Mouse (Mus musculus) hindbrain, embryonic 12.5 days (tissue): ENCODE measurements around the gene Nktr. TPM values are rescaled to one million over a fixed set of nuclear protein-coding genes. Genes with fewer than 3 reads are reported as not detected.

Experiments
- ATAC-seq: fragments of 200-750 bp; cut with Nextera tagmentation; 2 replicates; pipeline ENCODE4 v1.8.0; 2017; ENCODE audit warnings: moderate TSS enrichment; ENCODE audit not compliant: low FRiP score
- H3K27ac ChIP-seq: fragments of 300-500 bp; sonication (generic); 2 replicates; pipeline ENCODE4 v1.5.1; 2016; ENCODE audit warnings: mild to moderate bottlenecking
- H3K27me3 ChIP-seq: fragments of 300-500 bp; sonication (generic); 2 replicates; pipeline ENCODE4 v1.6.1; 2016; ENCODE audit warnings: mild to moderate bottlenecking
- H3K36me3 ChIP-seq: fragments of 300-500 bp; sonication (generic); 2 replicates; pipeline ENCODE4 v1.6.1; 2016; ENCODE audit warnings: mild to moderate bottlenecking
- H3K4me1 ChIP-seq: fragments of 300-500 bp; sonication (generic); 2 replicates; pipeline ENCODE4 v1.6.1; 2016
- H3K4me2 ChIP-seq: fragments of 300-500 bp; sonication (generic); replicated peaks from 2 replicates; pipeline ENCODE4 v1.6.1; 2016; ENCODE audit warnings: mild to moderate bottlenecking
- H3K4me3 ChIP-seq: fragments of 300-500 bp; sonication (generic); 2 replicates; pipeline ENCODE4 v1.5.1; 2016; ENCODE audit warnings: mild to moderate bottlenecking
- H3K9ac ChIP-seq: fragments of 300-500 bp; sonication (generic); 2 replicates; pipeline ENCODE4 v1.6.1; 2016; ENCODE audit warnings: mild to moderate bottlenecking, moderate library complexity
- H3K9me3 ChIP-seq: fragments of 300-500 bp; sonication (generic); replicated peaks from 2 replicates; pipeline ENCODE4 v1.6.1; 2016; ENCODE audit warnings: mild to moderate bottlenecking
- WGBS: fragments of 180-500 bp; shearing (Covaris S2); methylation state at CpG from one replicate; pipeline ENCODE4 v1.1.7; 2016; 5-methylcytosine and 5-hydroxymethylcytosine counted together
- polyA plus RNA-seq: library from polyadenylated mRNA; unstranded; fragments of >200 nt; fragmentation: Nextera tagmentation; extraction: Ambion mirVana; gene quantifications from 2 replicates; pipeline ENCODE4 v1.2.1, GENCODE M21; 2016

Gene Nktr
- polyA plus RNA-seq, 1 experiment from 2014 or later: 77.5 TPM

GRCm38 (mm10) chr9:121708506-121709486, 10.2 kb upstream of the Nktr start:
- 0 out of 2 replicates have a peak, but pooled peaks cover 3% of the 10 kb centered on the region for H3K27me3 ChIP-seq
- 69% methylated on average over 7 of the region's 7 CpGs for WGBS
- ATAC-seq: no peak
- H3K36me3 ChIP-seq: peaks cover 12% of the 10 kb centered on the region
- no peaks in the 10 kb centered on the region for H3K9me3 ChIP-seq
- H3K4me3 ChIP-seq: no peak overlapping the region
- H3K27ac ChIP-seq: no peak overlapping the region
- H3K9ac ChIP-seq: peak overlapping the region; percentile 35; the same call in 1 of the 2 replicates
- H3K4me2 ChIP-seq: no peak overlapping the region
- peaks cover 39% of the 10 kb centered on the region for H3K4me1 ChIP-seq

- Histone ChIP-seq H3K9me3 (no peaks in the 10 kb centered on the region), H3K27ac (peak within 1 kb of the TSS; percentile 94), H3K36me3 (peaks cover 12% of the 10 kb centered on the region), H3K4me2 (peak within 1 kb of the TSS; percentile 78), H3K4me3 (peak within 1 kb of the TSS; percentile 88), H3K9ac (peak within 1 kb of the TSS; percentile 80), H3K4me1 (peaks cover 32% of the 10 kb centered on the region), H3K27me3 (0 out of 2 replicates have a peak, but pooled peaks cover 3% of the 10 kb centered on the region)
- 5% methylated on average over 37 of the region's 37 CpGs for WGBS
- peak; percentile 99 for ATAC-seq
Observed at GRCm38 (mm10) chr9:121709898-121710583, 8.9 kb upstream of the Nktr start, which contains the start of gene Ss18l2. TSS of gene Ss18l2 (plus strand) at chr9:121710329.

- no peaks in the 10 kb centered on the region for H3K9me3 ChIP-seq
- H3K27me3 ChIP-seq: 0 out of 2 replicates have a peak, but pooled peaks cover 3% of the 10 kb centered on the region
- WGBS: 0% methylated on average over 18 of the region's 18 CpGs
- peaks cover 27% of the 10 kb centered on the region for H3K4me1 ChIP-seq
- ATAC-seq: peak; percentile 59
- H3K36me3 ChIP-seq: peaks cover 12% of the 10 kb centered on the region
- peak overlapping the region; percentile 88 for H3K4me3 ChIP-seq
- H3K27ac ChIP-seq: peak overlapping the region; percentile 94
- peak overlapping the region; percentile 80 for H3K9ac ChIP-seq
- peak overlapping the region; percentile 78 for H3K4me2 ChIP-seq
Observed at GRCm38 (mm10) chr9:121710584-121710975, 8.4 kb upstream of the Nktr start.

GRCm38 (mm10) chr9:121717048-121717447, 1.9 kb upstream of the Nktr start:
- peaks cover 12% of the 10 kb centered on the region for H3K36me3 ChIP-seq
- H3K4me2 ChIP-seq: no peak overlapping the region
- no peak overlapping the region for H3K4me3 ChIP-seq
- 82% methylated on average over 2 of the region's 2 CpGs for WGBS
- peaks cover 13% of the 10 kb centered on the region for H3K4me1 ChIP-seq
- no peak for ATAC-seq
- H3K9ac ChIP-seq: no peak overlapping the region
- H3K27ac ChIP-seq: no peak overlapping the region
- no peaks in the 10 kb centered on the region for H3K27me3 ChIP-seq
- no peaks in the 10 kb centered on the region for H3K9me3 ChIP-seq

- Histone ChIP-seq H3K4me1 (peaks cover 8% of the 10 kb centered on the region), H3K9ac (peak overlapping the region; percentile 63), H3K27ac (peak overlapping the region; percentile 98), H3K27me3 (no peaks in the 10 kb centered on the region), H3K4me2 (peak overlapping the region; percentile 58), H3K9me3 (no peaks in the 10 kb centered on the region), H3K36me3 (peaks cover 7% of the 10 kb centered on the region), H3K4me3 (peak overlapping the region; percentile 96)
- 66% methylated on average over 15 of the region's 15 CpGs for whole genome bisulfite sequencing
- peak; percentile 29; the same call in 1 of the 2 replicates for ATAC-seq
Observed at GRCm38 (mm10) chr9:121718070-121718705, 781 bp upstream of the Nktr start.

- H3K36me3 ChIP-seq: no peaks in the 10 kb centered on the region
- peak overlapping the region; percentile 93 for H3K4me2 ChIP-seq
- H3K27ac ChIP-seq: peak overlapping the region; percentile 98
- peak overlapping the region; percentile 96 for H3K4me3 ChIP-seq
- H3K9ac ChIP-seq: peak overlapping the region; percentile 98
- H3K4me1 ChIP-seq: peaks cover 8% of the 10 kb centered on the region
- no peaks in the 10 kb centered on the region for H3K9me3 ChIP-seq
- peak; percentile 73 for ATAC-seq
- no peaks in the 10 kb centered on the region for H3K27me3 ChIP-seq
- WGBS: under 1% methylated on average over 63 of the region's 87 CpGs
Observed at GRCm38 (mm10) chr9:121719347-121720331, 670 bp downstream of the Nktr start.

- H3K27ac ChIP-seq: no peak overlapping the region
- H3K36me3 ChIP-seq: peaks cover 52% of the 10 kb centered on the region
- H3K27me3 ChIP-seq: no peaks in the 10 kb centered on the region
- H3K9ac ChIP-seq: no peak overlapping the region
- H3K4me2 ChIP-seq: no peak overlapping the region
- no peak overlapping the region for H3K4me3 ChIP-seq
- H3K9me3 ChIP-seq: no peaks in the 10 kb centered on the region
- 91% methylated on average over 6 of the region's 6 CpGs for WGBS
- ATAC-seq: no peak
- H3K4me1 ChIP-seq: no peaks in the 10 kb centered on the region
Observed at GRCm38 (mm10) chr9:121740490-121740889, 21.5 kb downstream of the Nktr start.

GRCm38 (mm10) chr9:121741168-121741567, 22.2 kb downstream of the Nktr start:
- no peak for ATAC-seq
- Histone ChIP-seq H3K36me3 (peaks cover 56% of the 10 kb centered on the region), H3K27me3 (no peaks in the 10 kb centered on the region), H3K4me2 (no peak overlapping the region), H3K27ac (no peak overlapping the region), H3K9ac (no peak overlapping the region), H3K4me1 (no peaks in the 10 kb centered on the region), H3K9me3 (no peaks in the 10 kb centered on the region), H3K4me3 (no peak overlapping the region)
- WGBS: 94% methylated on average over 3 of the region's 3 CpGs

- ATAC-seq: no peak
- Histone ChIP-seq H3K4me2 (no peak overlapping the region), H3K27ac (no peak overlapping the region), H3K4me3 (no peak overlapping the region), H3K4me1 (no peaks in the 10 kb centered on the region), H3K9me3 (no peaks in the 10 kb centered on the region), H3K27me3 (no peaks in the 10 kb centered on the region), H3K36me3 (peaks cover 85% of the 10 kb centered on the region), H3K9ac (no peak overlapping the region)
- 91% methylated on average over 8 of the region's 8 CpGs for WGBS
Observed at GRCm38 (mm10) chr9:121744051-121744450, 25.1 kb downstream of the Nktr start.

- Histone ChIP-seq H3K9me3 (no peaks in the 10 kb centered on the region), H3K36me3 (peaks cover 79% of the 10 kb centered on the region), H3K9ac (no peak overlapping the region), H3K4me3 (no peak overlapping the region), H3K27me3 (no peaks in the 10 kb centered on the region), H3K4me1 (peaks cover 4% of the 10 kb centered on the region), H3K27ac (no peak overlapping the region), H3K4me2 (no peak overlapping the region)
- WGBS: 98% methylated on average over 9 of the region's 9 CpGs
- ATAC-seq: no peak
Observed at GRCm38 (mm10) chr9:121752774-121753173, 33.8 kb downstream of the Nktr start.

- Histone ChIP-seq H3K9me3 (no peaks in the 10 kb centered on the region), H3K27me3 (no peaks in the 10 kb centered on the region), H3K9ac (no peak overlapping the region), H3K27ac (no peak overlapping the region), H3K4me3 (no peak overlapping the region), H3K4me1 (peaks cover 17% of the 10 kb centered on the region), H3K36me3 (peaks cover 61% of the 10 kb centered on the region), H3K4me2 (no peak overlapping the region)
- no peak for ATAC-seq
- WGBS: 89% methylated on average over 3 of the region's 3 CpGs
Observed at GRCm38 (mm10) chr9:121754624-121755023, 35.7 kb downstream of the Nktr start.
